Mouse (Mus musculus) right cerebral cortex, adult 18-20 months (tissue): ENCODE results near the gene Exph5.

Source experiments
- DNase-seq: peaks from one replicate; pipeline ENCODE4 v3.0.0; 2022; ENCODE audit warnings: mixed read lengths

Gene Exph5

DNA sequence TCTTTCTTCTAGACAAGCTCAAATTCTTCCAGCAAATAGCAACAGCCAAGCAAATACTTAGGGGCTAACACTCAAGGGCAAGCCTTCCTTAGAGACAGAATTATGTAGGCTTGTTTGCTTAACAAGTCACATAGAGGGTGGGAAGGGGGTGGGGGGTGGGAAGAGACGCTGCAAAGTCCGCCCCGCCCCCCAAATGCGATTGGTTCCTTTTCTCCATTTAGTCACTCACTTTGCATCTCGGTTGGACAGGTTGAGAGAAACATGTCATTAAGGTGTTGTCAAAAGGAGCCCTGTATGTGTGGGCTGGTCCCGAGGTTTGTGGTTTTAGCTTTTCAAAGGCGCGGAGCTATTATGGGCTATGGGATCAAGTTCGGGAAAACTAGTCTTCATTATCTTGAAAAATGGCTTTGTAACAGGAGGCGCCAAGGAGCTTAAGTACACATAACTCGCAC, at the start of gene Exph5:
Gene Exph5, plus strand, starts transcription at position 402 of the 452 bp plus-strand sequence.
- peak; percentile 60 for DNase-seq

DNA sequence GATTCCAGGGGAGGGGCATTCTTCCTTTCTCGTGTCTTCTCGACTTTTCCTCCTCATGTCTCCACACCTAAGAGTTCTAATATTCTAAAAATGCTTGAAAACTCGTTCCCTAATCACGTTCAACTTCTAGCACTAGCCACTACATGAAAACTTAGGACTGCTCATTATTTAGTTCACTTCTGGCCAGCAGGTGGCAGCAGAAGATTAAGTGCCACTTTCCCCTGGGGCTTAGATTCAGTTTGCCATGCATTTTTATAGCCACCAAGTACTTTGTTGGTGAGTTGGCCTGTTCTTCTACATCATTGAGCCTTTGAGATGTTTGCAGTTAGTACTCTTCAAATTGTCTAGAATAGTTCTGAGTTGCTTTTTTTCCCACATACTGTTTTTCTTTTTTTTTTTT, 47.1 kb upstream of the Exph5 start:
- peak; percentile 76 for DNase-seq

DNA sequence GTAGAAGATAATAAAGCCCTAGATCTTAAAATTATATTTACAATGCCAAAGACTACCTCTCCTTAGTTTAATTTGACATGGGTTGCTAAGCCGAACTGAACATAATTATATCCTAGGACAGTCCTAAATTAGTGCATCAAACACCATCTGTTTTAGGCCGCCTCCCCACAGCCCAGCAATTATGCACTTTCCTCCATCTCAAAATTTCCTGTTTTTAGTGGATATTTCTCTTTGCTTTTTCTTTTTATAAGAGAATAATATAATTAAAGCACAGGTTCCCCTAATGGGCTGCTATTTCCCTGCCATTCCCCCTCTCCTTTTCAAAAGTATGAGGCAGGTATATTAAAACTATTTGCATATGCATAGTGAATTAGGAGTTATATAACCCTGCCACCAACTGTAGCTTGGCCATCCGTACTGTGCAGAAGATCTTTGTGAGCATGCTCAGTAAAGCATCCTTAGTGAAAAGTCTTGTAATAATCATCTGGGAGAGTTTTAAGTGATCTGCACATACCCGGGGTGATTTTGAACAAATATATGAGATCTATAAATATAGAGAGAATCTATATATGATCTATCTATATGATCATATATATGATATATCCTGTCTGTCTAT, 44.7 kb upstream of the Exph5 start:
- DNase-seq: peak; percentile 32

DNA sequence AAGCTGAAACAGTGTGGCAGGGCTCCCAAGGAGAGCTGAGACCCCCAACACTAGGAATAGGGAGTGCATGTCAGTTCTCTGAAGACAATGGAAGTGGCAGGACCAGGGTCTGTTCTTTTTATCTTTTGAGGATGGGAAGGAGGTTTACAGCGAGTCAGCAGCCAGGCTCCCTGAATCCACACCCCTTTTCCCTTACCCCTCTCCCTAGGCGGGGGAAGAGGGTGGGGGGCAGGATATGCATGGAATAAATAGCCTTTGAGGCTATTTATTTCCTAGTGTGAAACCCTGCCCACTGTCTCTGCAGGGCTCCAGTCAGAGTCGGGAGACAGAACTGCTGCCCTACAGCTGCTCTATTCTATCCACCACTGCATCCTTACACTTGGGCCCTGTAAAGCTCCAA, 43.7 kb upstream of the Exph5 start:
- peak; percentile 19 for DNase-seq

DNA sequence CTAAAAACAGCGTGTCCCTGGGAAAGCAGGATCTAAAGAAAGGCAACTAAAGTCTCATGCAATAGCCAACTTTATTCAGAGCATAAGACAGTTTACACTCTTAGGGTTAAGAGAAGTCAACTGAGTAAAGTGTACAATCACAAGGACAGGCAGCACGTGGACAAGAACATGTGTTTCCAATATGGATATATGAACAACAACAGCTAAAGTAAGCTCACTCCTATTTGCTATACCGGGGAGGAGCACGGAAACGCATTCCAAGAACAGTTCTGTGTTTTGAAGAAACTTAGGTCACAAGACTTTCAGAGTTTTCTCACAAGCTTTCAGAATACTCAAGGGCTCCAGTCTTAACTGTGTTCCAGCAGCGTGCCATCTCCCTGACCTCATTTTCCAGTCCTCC, 43.3 kb upstream of the Exph5 start:
- DNase-seq: no peak

DNA sequence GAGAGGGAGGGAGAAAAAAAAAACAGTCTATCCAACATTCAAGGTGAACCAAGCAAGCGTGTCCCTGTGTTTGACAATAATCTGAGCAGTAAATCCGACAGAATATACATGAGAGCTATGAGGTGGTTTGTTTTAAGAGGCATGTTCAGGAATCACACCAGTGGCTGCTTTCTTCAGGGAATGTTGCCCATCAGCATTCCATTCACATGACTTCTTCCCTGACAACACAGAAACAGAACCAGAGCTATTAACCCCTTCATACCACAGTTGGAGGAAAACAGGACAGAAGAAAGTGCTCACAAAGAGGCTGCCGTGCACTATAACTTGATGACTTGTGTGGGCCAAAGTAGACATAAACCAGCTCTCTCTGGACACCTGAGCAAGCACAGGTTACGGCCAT, 37.1 kb upstream of the Exph5 start:
- no peak for DNase-seq

DNA sequence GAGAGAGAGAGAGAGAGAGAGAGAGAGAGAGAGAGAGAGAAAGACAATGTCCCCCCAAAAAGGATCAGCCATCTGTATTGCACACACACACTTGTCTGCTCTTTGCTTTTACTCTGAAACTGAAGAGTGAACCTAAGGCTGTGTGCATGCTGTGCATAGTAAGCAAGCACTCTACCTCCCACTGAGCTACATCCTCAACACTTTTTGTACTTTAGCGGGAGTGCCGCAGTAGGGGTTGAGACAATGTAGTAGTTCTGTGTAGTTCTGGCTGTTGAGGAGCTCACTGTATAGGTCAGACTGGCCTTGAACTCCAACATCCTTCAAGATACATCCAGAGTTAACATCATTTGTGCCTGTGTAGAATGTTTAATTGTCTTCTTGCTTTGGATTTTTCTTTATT, 35.9 kb upstream of the Exph5 start:
- no peak for DNase-seq

DNA sequence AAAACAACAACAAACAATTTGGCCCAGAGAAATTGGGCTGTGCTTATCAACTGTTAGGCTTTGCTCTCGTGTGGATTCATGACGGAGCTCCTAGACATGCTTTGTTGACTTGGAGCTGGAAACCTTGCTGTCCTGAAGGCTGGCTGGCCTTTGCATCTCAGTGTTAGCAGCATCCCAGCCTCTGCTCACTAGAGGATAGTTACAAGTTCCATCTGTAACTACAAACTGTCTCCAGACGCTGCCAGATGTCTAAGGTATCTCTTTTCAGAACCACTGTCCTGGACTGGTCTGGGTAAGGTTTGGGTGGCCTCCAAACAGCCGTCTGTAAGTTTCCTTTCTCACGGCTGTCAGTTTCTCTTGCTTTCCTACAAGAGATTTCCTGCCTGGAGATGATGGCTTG, 33.4 kb upstream of the Exph5 start:
- DNase-seq: no peak

DNA sequence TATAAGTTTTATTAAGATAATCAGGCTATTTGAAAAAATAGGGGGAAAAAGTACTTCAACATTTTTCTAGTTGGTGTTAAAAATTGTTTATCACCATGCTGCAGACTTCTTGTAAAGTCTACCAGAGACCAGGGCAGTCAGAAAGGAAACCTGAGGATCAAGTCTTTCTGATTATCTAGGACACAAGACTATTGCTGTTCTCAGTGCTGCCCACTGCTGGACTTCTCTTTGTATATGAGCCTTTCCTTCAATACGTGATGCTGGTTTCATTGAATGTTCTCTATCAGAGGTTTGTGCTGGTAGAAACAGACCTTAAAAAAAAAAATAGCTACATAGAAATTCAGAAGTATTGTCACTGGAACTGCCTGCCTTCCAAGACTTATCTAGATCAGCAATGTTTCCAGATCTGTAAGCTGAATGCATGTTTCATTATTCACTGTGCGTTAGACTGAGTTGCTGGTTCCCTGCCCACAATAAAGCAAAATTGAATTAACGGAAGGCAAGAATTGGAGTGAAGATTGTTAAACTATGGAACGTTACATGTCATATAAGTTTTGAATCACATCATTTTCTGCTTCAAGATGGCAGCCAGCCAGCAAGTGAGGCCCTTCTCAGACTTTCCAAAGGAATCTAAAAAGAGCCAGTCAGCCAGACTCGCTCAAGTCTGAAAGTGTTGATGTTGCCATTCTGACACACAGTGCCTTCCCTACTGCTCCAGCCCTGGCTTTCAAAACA, 32.6 kb upstream of the Exph5 start:
- DNase-seq: no peak

DNA sequence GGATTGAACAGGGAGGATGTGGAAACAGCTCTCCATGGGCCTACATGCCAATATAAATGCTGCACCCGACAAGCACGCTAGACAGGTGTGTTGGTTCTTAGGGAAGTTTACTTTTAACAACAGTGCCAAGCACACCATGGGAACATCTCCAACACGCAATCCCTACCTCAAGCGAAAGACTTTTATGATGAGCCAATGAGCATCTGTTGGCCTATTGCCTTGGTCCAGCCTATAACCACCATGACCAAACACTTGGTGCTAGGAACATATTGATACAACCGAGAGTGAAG, 32.1 kb upstream of the Exph5 start:
- DNase-seq: no peak

DNA sequence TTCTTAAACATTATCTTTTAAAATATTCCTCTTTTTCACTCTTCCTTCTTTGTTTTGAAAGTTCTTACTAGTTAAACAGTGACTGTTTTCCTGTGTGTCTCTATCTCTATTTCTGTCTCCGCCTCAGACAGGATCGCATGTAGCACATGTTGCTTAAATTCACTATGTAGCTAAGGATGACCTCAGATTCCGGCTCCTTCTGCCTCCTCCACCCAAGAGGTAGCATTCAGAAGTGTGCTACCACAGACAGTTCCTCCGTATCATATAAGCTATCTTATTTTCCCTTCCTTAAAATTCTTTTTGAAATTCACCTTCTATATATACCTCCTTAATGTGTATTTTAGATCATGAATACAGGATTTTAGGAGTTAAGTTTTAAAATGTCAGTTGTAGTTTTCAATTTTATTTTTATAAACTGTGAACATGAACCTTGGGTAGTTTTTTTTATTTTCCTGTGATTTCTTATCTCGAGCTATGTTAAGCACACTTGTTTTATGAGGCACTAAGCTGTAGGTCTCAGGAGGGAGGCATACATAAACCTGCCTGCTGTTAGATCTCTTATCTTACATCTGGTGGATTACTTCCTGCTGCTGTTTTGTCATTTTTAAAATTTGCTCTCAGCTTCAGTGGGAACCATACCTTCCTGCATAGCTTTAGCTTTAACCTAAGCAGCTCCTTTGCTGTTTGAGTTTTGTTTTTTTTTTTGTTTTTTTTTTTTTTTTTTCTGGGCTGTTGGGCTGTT, 30.0 kb upstream of the Exph5 start:
- no peak for DNase-seq

DNA sequence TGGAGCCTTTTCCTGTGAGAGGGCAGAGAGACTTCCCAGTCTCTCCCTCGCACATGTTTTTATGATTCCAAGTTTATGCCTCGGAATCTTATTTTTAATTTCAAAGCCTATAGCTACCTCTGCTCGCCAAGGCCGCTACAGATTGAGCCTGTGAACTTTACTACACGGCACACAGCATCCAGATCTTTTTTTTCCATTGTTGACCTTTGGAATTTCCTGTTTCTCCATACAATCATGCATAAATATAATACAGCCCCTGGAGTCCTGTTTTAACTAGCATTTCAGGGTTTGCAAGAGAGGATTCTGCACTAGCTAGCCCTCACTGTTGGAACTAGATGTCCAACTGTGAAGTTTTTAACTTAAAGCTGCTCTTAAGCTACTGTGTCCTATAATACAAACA, 29.3 kb upstream of the Exph5 start:
- DNase-seq: no peak

DNA sequence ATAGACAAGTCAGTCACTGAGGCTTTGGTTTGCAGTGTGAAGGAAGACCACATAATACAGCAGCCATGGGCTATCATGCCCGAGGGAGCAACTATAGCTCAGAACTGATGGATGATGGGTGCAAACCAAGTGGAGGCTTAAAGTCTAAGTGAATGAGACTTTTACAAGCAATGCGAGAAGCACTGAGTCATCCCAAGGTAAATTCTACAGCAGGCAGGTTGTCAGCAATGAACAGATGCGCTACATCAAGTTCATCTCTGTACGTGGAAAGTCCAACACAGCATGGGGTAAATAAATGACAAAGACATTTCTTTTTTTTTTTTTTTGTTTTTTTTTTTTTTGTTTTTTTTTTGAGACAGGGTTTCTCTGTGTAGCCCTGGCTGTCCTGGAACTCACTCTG, 28.8 kb upstream of the Exph5 start:
- DNase-seq: no peak

DNA sequence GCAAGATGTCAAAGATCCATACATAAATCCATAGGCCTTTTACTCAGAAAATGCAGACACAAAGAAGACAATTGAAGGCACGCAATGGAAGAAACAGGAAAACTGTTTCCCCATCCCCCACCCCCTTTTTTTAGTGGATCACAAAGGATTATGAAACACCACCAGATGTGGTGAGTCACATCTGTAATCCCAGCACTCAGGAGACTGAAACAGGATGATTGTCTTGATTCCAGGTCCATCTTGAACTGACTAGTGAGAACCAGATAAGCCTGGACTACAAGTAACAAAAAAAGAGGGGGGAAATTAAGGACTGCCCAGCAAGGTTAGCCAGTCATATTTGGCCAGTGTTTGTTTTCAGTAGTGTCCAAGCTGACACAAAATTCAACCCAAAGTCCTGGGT, 25.1 kb upstream of the Exph5 start:
- DNase-seq: no peak

DNA sequence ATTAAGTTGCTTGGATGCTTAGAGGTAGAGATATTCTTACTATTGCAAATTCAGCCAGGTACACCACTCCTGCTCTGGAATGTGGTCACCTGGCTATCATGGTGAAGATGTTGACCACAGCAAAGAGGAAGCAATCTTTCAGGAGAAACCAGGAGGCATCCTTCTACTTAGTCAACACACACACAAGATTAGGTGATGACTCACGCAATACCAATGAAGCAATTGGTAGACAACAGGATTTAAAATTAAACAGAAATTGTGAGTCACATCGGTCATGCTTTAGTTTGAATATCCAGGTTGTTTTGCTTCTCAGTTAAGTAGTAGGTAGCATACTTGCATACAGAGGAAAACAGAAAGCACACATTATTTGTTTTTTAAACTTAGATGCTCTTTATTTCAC, 22.5 kb upstream of the Exph5 start:
- DNase-seq: no peak

DNA sequence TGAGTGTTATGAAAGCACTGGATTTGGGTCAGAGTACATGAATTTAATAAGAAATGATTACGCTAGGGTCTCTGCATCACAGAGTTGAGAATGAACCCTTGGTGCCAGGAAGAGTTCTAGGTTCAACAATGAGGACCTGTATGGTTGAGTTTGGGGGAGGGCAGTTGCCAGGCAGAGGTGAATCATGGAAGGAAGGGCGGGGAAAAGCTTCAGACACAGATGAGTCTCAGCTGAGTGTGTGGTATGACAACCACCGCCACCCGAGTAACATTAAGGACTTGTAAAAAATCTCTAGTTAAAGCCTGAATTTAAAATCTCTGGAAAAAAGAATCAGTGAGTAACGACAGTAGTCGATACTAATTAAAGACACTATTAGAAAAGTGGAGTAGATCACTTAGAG, 14.7 kb upstream of the Exph5 start:
- no peak for DNase-seq

DNA sequence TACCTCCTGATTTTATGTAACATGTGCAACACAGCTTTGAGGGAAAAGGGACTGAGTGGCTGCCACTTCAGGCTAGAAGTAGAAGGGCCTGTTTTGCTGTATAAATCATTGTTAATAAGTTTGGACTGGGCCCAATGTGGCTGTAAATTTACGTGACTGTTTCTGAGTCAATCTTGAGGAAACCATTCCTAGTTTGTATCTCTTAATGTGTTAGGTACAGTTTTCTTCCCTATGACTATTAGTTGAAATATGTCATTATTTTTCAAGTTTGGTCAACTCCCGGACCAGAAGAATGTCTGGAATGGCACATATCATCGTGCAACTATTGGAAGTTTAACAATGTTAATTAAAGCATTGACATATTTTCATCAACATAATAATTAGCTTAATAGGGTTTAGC, 11.5 kb upstream of the Exph5 start:
- no peak for DNase-seq

DNA sequence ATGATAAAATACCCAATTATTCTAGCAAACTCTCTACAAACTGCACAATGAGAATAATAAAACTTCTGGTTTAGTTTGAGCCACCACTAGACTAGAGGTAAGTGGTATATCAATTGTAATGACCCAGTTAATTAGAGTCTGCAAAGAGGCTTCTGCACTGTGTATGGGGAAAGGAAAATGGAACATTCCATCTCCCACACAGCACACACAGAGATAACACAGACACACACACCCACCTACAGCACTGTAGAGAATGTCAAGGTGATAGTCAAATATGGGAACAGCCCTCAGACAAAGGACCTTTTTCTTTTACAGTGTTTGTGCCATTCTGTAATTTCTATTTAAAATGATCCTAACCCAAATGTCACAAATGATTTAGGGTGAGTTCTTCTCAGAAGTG, 8.6 kb upstream of the Exph5 start:
- no peak for DNase-seq

DNA sequence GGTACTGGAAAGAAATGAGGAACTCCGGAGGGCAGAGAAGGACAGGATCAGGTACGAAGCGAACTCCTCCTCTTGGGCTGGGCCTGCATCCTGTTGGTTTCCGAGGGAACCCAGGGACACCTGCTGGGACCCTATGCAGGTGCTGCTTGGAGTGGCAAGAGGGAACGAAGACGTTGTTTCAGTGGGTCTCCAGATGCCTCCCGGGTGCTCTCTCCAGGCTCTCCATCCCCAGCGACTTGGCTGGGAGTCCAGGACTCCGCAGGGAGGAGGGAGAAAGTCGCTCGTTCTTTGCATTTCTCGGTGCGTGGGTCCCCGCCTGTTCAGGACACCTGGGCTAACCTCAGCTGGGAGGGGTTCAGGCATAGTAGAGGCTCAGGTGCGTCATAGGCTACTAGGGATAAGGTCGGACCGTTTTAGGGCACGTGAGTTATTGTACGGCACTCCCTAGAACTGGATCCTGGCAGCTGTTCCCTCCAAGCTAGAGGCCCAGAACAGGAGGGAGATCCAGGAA, 386 bp downstream of the Exph5 start:
- no peak for DNase-seq

DNA sequence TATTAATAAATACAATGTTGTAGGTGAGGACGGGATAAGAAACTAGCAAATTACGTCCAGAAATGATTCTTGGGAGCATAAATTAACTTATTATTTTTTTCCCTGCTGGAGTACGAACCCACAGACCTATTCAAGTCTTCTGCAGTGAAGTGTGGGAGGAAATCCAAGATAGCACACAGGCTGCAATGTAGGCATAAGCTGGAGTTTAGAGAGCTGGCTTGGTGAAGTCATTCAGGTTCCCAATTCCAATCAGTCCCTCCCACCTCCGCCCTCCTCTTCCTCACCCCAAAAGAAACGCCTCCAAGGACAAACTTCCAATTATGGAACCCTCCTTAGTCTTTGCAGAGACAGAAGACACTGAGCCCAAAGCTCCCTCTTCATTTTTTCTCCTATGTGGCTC, 945 bp downstream of the Exph5 start:
- DNase-seq: peak; percentile 56

DNA sequence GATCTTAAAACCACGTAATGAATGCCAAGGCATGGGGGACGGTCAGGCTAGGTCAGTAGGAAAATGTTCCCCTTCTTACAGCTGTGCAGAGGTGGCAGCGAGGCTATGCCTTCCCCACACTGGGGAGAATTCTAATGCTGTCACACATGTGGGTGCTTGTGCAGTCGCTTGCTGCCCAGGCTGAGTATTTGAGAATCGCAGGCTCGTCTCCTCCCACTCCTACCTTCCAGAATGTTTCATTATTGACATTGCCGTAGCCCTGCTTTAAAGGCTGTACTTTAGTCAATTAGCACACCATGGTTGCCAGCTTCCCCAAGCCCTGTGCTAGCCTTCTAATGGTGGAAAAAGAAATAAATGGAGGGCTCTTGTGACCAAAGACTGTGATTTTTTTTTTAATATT, 6.4 kb downstream of the Exph5 start:
- no peak for DNase-seq

DNA sequence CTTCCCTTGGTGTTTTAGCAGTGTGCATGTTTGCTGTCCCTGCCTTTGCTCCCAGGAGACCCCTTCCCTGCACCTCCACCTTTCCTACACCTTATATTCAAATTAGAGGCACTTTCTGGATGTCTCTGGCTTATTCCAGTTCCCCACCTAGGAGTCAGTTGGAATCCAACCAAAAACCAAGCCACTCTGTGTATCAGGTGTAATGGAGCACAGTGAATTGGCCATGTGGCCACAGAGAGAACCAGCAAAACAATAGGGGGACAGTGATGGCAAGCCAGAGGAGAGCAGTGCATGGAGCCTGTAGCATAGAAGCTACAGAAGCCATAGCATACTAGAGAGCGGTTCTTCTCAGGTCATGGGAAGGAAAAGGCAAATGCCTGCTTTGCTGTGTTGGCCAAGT, 11.5 kb downstream of the Exph5 start:
- no peak for DNase-seq

DNA sequence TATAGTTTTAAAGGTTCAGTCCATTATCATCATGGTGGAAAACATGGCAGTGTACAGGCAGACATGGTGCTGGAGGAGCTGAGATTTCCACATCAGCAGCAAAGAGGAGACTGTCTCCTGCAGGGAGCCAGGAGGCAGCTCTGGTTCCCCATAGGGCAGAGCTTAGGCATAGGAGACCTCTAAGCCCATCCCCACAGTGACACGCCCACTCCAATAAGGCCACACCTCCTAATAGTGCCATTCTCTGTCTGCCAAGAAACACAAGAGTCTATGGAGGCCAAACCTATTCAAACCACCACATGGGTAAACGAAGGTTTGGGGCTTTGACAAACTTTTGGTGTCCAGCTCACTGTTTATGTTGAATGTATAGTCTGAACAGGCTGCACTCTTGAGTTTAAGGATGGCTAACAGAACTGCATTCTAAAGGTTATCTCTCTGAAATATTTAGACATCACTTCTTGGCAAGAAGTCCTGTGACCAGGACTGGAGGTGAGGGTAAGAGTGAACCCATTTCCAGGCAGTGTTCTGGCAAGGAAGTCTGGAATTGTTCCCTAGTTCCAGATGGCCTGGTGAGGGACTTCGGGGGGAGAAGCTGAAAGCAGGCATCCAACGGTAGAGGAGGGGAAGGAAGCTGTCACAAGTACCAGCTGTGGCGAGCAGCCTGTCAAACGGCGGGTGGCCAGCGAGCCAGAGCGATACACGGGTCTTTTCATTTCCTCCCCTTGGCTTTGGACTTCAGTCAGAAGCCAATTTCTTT, 19.6 kb downstream of the Exph5 start:
- DNase-seq: peak; percentile 23
